Mouse (Mus musculus) spleen, embryonic (tissue): ENCODE results near the gene Gsg1.

Experiments
- CTCF ChIA-PET: fragments of 350-600 bp; sonication (Branson Sonifier 250); formaldehyde crosslinking; loops from one replicate; lab custom pipeline; 2022; lab: Charles Lee

Gene Gsg1

GRCm38 (mm10) chr6:135206909-135207308 lies 47.2 kb downstream of the Gsg1 start:
- CTCF ChIA-PET, result no interaction called here

- CTCF ChIA-PET, result no interaction called here
These were observed 48.3 kb downstream of the Gsg1 start for GRCm38 (mm10) chr6:135205802-135206201.

DNA sequence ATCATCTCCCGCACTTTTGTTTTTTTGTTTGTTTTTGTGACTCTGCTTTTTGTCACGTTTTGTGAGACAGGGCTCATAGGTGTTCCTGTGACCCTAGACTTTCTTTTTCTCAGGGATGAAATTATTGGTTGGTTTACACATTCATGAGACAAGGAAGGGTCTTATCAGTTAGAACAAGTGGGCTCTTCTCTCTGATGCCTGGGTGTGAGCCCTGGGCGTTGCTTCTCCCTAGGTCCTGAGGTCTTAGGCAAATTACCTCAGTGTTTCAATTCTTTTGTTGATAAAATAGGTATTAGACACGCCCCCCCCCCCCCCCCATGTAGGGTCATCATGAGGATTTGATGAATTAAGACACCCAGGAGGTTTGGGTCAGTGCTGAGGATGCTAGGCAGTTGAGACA lies 49.3 kb downstream of the Gsg1 start:
- CTCF ChIA-PET, result no interaction called here

GRCm38 (mm10) chr6:135203737-135204136 lies 50.4 kb downstream of the Gsg1 start:
- CTCF ChIA-PET, result interaction anchor here (0.6 kb wide), 1 partner anchor 48 kb away, joined by 3 read pairs; no protein-coding TSS in a partner anchor

DNA sequence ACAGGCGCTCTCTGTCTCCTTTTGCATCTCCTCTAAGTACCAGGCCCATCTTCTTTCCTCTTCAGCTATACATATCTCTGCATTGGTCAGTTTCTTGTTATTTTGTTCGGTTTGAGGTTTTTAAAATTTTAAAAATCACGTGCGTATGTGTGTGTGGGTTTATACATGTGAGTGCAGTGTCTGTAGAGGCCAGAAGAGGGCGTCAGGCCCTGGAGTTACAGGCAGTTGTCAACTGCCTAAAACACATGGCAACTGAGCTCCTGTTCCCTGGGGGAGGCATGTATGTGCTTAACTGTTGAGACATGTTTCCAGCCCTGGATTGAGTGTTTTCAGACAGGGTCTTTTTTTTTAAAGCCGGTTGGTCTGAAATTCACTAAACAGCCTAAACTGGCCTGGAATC lies 51.5 kb downstream of the Gsg1 start:
- CTCF ChIA-PET, result no interaction called here

GRCm38 (mm10) chr6:135200122-135200957 lies 53.8 kb downstream of the Gsg1 start:
- CTCF ChIA-PET, result no interaction called here

GRCm38 (mm10) chr6:135198726-135199125 lies 55.4 kb downstream of the Gsg1 start:
- CTCF ChIA-PET, result no interaction called here

- CTCF ChIA-PET, result no interaction called here
These were observed 56.1 kb downstream of the Gsg1 start, which contains the start of the genes Fam234b and Hebp1 for GRCm38 (mm10) chr6:135197921-135198532. Fam234b (plus strand) TSS chr6:135197977. Hebp1 (minus strand) TSS chr6:135198022.

- CTCF ChIA-PET, result no interaction called here
These were observed 56.7 kb downstream of the Gsg1 start for GRCm38 (mm10) chr6:135197446-135197845.

- CTCF ChIA-PET, result no interaction called here
These were observed 57.4 kb downstream of the Gsg1 start for GRCm38 (mm10) chr6:135196707-135197106.

DNA sequence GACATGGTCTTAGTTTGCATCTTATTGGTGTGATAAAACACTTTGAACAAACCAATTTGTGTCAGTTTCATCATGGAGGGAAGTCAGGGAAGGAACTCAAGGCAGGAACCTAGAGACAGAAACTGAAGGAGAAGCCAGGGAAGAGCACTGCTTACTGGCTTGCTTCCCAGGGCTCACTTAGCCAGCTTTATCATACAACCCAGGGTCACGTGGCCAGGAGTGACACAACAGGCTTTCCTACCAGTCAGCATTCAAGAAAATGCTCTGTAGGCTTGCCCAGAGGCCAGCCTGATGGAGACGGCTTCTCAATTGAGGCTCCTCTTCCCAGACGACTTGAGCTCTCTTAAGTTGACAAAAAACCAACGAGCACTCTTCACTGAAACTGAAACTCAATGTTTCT lies 59.2 kb downstream of the Gsg1 start:
- CTCF ChIA-PET, result no interaction called here

GRCm38 (mm10) chr6:135193733-135194132 lies 60.4 kb downstream of the Gsg1 start:
- CTCF ChIA-PET, result no interaction called here

DNA sequence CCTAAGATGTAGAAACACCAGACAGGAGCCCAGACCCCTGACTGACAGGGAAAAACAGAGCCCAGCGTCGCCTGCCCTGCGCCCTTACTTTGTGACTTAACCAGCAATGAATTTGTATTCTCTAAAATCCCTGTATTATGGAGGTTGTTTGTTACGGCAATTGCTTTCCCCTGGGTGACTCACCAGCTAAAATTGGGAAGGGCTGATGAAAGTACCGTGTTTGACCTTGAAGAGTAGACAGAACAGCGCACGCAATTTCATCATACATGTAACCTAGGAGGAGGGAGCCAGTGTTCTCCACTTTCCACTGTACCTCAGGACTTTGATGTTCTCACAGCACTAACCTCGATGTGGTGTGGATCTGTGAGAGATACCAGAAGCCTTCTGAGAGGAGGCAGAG lies 61.2 kb downstream of the Gsg1 start:
- CTCF ChIA-PET, result interaction anchor here (0.6 kb wide), 1 partner anchor 32 kb away, joined by 12 read pairs; no protein-coding TSS in a partner anchor

- CTCF ChIA-PET, result no interaction called here
These were observed 62.2 kb downstream of the Gsg1 start for GRCm38 (mm10) chr6:135191906-135192305.

GRCm38 (mm10) chr6:135190122-135190521 lies 64.0 kb downstream of the Gsg1 start:
- CTCF ChIA-PET, result no interaction called here

GRCm38 (mm10) chr6:135188629-135189028 lies 65.5 kb downstream of the Gsg1 start:
- CTCF ChIA-PET, result no interaction called here
